ENCODE assay signal across 18 mouse cellular contexts in the genomic region with DNA sequence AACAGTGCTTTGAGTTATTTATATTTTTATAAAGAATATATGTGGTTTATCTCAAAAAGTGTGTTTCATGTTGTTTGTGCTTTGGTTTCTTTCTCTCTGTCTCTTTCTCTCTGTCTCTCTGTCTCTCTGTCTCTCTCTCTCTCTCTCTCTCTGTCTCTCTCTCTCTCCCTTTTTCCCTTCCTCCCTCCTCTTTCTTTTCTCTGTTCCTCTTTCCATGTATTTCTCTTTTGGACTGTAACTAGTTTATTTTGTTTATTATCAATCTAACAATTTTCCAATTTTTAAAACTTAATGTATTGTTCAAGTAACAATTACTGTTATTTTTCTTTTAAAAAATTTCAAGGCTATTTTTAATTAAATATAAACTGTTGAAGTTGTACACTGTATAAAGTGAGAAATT.
DNase-seq lines count a peak whose midpoint lies in the region; ATAC-seq and TF ChIP-seq lines count a peak whose summit lies in the region.
"Had no signal": no experiment of that assay in that cellular context is flagged by ENCODE, and none has a peak within 500 bp of the region (broad histone marks: within the 10 kb centered on the region; RNA-seq: fewer than 3 reads in every experiment).

No protein-coding gene starts in this region.

- H3K4me1 ChIP-seq in CH12.LX (ENCODE audit: control insufficient read depth in 1 of 2, insufficient read depth in 2 of 2): peaks cover 14 to 55% of the 10 kb centered on the region in 2 experiments

- no peak overlapping the region; the same call in 1 of the 2 replicates for H3K4me2 ChIP-seq in CH12.LX (ENCODE audit: insufficient read depth, low read depth, poor library complexity, severe bottlenecking)

- TF ChIP-seq POLR2A in CH12.LX (IDR thresholded peaks at IDR 0.05; ENCODE audit: low read depth, low read length): no peak

- no peaks in the 10 kb centered on the region for H3K36me3 ChIP-seq in CH12.LX (replicated peaks in 1 of 2; ENCODE audit: control insufficient read depth in 1 of 2, insufficient read depth in 1 of 2, low read length in 1 of 2)
- H3K36me3 ChIP-seq: G1E had no signal

- H3K27me3 ChIP-seq in CH12.LX (replicated peaks): no peaks in the 10 kb centered on the region
- H3K27me3 ChIP-seq: Patski had no signal

- H3K9ac ChIP-seq in CH12.LX (ENCODE audit: insufficient read depth, low read depth): peak overlapping the region; percentile 66; the same call in 1 of the 2 replicates

- ATAC-seq in inflammation-experienced regulatory T-cells, adult 6 months: no peak
- ATAC-seq: activated CD4-positive, CD25-positive, alpha-beta regulatory T cell, adult 4 months; CD4-positive, CD25-positive, alpha-beta regulatory T cell, adult 4 months; Patski had no signal

- H3K27ac ChIP-seq in CH12.LX (ENCODE audit: insufficient read depth, low read depth): no peak overlapping the region

- TF ChIP-seq CTCF in CH12.LX (conservative IDR thresholded peaks at IDR 0.05 in 1 of 2, IDR thresholded peaks at IDR 0.05 in 1 of 2; ENCODE audit: low read depth in 2 of 2, low read length in 2 of 2): no peak

- dilution Hi-C loops in CH12.LX (cut with MboI; ENCODE audit: extremely low pct_ligation_motif_present, extremely low pct_unique_long_range_greater_than_20kb, low sequenced_read_pairs): no loop called here

- in situ Hi-C loops in CH12.LX (cut with MboI; ENCODE audit: low pct_ligation_motif_present, low pct_unique_long_range_greater_than_20kb, low sequenced_read_pairs): loop anchor here (10.0 to 25.0 kb wide), 3 partner anchors 115 to 413 kb away; no protein-coding TSS in a partner anchor

- H3K4me3 ChIP-seq in CH12.LX (replicated peaks in 1 of 3; ENCODE audit: low read depth in 2 of 3, low read length in 2 of 3, poor library complexity in 1 of 3): no peak overlapping the region

- peaks cover 19% of the 10 kb centered on the region for H3K79me2 ChIP-seq in CH12.LX (replicated peaks; ENCODE audit: control insufficient read depth, extremely low read depth, insufficient read depth, poor library complexity, severe bottlenecking)

- no peak for DNase-seq in CH12.LX (ENCODE audit: extremely low read depth)
- DNase-seq: adrenal gland, adult 2 months; adrenal gland, adult 8-10 months; adrenal gland, postnatal 10 days; adrenal gland, postnatal 14 days; adrenal gland, postnatal 25 days; adrenal gland, postnatal 36 days; B cell, adult 2 months; cerebellum, adult 11 months; cerebellum, adult 11-12 months; cerebellum, adult 18-20 months; cerebellum, adult 2 months; cerebellum, adult 8-10 months had no signal

- H3K9me3 ChIP-seq in CH12.LX (replicated peaks; ENCODE audit: low read length): no peaks in the 10 kb centered on the region
- H3K9me3 ChIP-seq: G1E had no signal

- no peak for TF ChIP-seq RAD21 in CH12.LX (IDR thresholded peaks at IDR 0.05; ENCODE audit: low read depth, low read length)

- TF ChIP-seq EP300 in CH12.LX (IDR thresholded peaks at IDR 0.05; ENCODE audit: low read length): peak; percentile 63; the same call in 1 of the 2 replicates

TF ChIP-seq in CH12.LX, 34 proteins besides CTCF, POLR2A, EP300 and RAD21:
- TF ChIP-seq PAX5 (IDR thresholded peaks at IDR 0.05; ENCODE audit: low read length): no peak
- no peak for TF ChIP-seq BHLHE40 (IDR thresholded peaks at IDR 0.05; ENCODE audit: low read depth, low read length)
- TF ChIP-seq IRF4 (IDR thresholded peaks at IDR 0.05; ENCODE audit: low read depth, low read length): peak; percentile 72
- no peak for TF ChIP-seq TCF12 (IDR thresholded peaks at IDR 0.05; ENCODE audit: low read depth, low read length)
